Mouse (Mus musculus) gonadal fat pad, adult 2 months (tissue): Measurements from ENCODE around the gene Pitx2. TPM values are rescaled to one million over a fixed set of nuclear protein-coding genes. Genes with fewer than 3 reads are reported as not detected.
A peak's percentile ranks its signal among the peaks of the same experiment; 100 is the strongest.

Experiments
- DNase-seq: peaks from one replicate; pipeline ENCODE4 v3.0.0-alpha.2; 2012; ENCODE audit warnings: low read depth
- polyA plus RNA-seq: library from polyadenylated mRNA; depleted of rRNA; stranded (reverse); fragments of >200 nt; gene quantifications from 2 replicates; pipeline ENCODE4 v1.2.3, GENCODE M21; 2012

The Pitx2 gene
- polyA plus RNA-seq, 1 experiment = 0.28 TPM

- DNase-seq = no peak
Measured at GRCm38 (mm10) chr3:129201681-129202255, 2.1 kb downstream of the Pitx2 start.

GRCm38 (mm10) chr3:129202871-129203740, 3.4 kb downstream of the Pitx2 start:
- no peak for DNase-seq

DNA sequence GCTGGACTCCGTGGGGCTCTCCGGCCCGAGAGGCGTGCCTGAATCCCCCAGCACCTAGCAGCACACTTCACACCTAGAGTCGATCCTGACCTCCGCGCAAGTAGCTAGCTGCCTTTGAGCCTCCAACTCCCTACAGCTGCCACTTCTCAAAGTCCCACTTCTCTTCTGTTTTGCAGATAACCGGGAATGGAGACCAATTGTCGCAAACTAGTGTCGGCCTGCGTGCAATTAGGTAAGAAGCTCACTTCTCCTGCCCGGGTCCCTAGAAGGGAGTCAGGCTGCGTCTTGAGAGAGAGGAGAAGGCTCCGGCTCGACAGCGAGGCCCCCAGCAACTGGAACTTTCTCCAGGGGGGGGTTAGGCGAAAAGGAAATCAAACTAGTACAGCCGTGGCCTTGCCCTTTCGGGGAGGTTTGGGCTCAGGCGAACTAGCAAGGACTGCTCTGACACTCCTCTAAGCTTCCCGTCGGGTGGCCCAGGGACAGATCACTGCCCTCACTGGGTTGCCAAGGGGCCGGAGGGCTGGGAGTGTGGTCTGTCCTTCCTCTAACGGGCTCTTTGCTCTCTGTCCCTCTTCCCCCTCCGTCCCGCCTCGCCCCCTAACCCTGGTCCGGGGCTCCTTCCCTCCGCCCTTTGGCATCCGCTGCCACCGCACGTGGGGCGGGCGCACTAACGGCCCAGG, 4.2 kb downstream of the Pitx2 start:
- no peak for DNase-seq

- DNase-seq = peak; percentile 16
Measured at GRCm38 (mm10) chr3:129204441-129205313, 5.0 kb downstream of the Pitx2 start.

- DNase-seq = peak; percentile 17
Measured at GRCm38 (mm10) chr3:129205481-129206175, 6.0 kb downstream of the Pitx2 start.

GRCm38 (mm10) chr3:129206776-129207175, 7.1 kb downstream of the Pitx2 start:
- peak; percentile 2 for DNase-seq

- peak; percentile 16 for DNase-seq
Measured at GRCm38 (mm10) chr3:129207231-129208030, 7.8 kb downstream of the Pitx2 start.

DNA sequence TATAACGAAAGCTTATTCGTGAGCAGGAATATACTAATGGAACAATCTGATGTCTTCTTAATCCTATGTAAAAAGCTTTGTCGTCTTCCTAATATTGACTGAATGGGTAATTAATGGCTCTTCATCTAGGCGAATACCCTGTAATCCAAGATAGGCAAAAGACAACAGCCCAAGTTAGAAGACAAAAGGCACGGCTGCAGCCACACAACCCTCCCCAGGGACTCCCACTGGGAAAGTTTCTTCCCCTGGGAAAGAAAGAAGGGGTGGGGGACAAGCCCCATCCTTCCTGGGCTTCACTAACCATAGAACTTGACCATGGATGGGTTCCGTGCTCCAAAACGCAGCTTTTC, 8.3 kb downstream of the Pitx2 start:
- peak; percentile 10 for DNase-seq

DNA sequence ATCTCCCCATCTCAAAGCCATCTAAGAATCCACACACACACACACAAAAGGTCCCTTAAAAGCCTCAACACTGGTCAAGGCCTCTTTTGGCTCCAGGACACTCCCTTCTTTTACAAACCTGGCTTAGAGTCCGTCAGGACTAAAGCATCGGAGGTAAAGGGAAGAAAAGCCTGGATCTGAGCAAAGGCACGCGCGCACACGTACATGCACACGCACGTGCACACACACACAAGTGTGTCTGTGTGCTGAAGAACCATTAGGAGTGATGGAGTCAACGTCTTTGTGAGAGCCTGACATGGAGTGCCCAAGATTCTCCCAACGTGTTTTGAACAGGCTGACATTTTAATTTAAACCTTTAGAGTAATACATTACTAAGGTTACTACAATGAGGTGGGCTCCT, 8.7 kb downstream of the Pitx2 start:
- peak; percentile 19 for DNase-seq

GRCm38 (mm10) chr3:129209266-129209665, 9.6 kb downstream of the Pitx2 start:
- DNase-seq = no peak

DNA sequence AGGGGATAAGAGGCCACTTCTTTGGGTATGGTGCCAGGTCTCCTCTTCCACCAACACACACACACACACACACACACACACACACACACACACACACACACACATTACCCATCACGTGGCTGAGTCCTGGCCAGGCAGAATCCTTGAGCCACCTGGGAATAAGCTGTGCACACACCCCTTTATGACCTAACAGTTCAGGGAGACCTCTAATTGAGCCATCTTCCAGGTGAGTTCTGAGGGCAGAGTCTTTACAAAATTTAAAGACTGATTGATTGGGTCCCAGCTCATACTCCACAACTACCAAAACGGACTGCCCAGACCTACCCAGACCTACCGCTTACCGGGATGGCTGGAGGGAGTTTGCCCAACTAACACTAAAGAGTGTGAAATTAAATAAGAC, 10.1 kb downstream of the Pitx2 start:
- DNase-seq = peak; percentile 16

DNA sequence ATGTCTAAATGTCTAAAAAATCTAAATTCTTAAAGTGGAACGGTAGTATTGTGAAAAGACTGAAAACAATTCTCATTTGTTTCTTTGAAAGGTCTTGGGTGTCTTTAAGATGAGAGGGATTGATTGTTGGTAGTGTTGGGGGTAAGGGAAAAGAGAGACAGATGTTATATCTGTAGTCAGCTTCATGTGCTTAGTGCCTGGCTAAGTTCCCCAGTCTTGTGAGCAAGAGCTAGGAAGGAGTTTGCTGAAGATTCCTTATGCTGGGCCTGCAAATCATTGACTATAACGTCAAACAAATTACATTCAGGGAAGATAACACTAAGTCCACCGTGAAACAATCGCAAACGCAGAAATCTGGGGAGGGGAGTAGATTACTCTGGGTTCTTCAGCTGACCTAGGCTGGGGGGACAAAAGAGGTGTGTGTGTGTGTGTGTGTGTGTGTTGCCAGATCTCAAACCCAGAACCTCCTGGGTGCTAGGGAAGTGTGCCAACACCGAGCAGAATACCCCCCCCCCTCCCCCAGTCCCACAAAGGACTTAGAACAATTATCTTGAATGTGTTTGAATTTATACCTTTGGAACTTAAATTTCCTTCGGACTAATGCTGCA, 12.5 kb downstream of the Pitx2 start:
- peak; percentile 13 for DNase-seq

DNA sequence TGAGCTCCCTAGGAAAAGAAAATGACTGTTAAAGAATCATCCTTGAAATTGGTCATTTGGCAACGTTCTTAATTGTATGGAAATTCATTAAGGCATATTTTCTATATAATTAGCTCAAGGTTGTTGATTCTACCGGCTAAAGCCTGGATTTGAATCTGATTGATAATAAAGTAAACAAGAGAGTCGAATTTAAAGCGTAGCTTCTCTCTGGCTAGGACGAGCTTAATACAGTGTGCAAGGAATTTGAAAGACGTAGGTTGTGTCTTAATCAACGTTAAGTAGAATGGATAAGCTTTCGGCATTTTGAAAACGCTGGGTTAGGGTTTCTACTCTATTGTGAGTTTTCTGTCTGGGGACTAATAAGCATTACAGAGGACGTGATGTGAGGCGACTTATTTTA, 13.1 kb downstream of the Pitx2 start:
- peak; percentile 33 for DNase-seq

DNA sequence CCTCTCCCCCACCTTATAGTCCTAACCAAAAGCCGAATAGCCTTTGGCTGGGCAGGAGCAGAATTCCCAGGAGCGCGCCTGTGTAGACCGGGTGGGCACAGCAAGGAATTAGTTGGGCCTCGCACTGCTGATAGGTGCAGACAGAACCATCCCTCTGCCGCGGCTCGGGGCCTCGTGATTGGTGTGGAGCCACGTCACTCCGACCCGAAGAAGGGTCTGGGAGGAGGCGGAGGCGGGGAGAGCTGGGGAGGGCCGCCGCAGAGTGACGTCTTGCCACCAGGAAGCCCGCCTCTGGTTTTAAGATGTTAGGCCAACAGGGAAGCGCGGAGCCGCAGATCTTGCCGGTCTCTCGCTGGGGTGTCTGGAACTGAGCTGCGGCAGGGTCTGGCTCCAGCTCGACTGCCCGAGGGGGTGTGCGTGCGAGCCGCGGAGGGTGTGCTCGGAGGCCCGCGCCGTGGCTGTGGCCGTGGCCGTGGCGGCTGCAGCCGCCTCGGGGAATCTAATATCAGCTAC, 14.0 kb downstream of the Pitx2 start:
- peak; percentile 55 for DNase-seq

DNA sequence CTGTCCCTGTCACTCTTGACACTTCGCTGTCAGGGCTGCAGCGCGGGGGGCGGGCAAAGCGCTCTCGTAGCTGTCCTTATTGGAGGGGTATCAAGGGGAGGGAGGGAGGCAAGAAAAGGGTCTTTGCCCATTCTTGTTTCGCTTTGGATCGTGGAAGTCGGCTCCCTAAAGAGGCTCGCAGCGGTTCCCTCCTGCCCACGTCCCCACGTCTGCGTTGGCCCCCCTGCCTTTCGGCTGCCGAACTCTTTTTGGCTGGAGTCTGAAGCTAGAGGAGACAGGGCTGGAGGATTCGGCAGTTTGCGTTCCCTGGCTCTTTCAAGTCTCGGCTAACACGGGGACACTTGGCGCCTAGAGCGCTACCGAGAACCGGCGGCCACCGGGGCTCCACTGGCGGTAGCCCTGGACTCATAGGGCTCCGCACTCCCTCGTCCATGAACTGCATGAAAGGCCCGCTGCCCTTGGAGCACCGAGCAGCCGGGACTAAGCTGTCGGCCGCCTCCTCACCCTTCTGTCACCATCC, 14.5 kb downstream of the Pitx2 start:
- DNase-seq = no peak

DNA sequence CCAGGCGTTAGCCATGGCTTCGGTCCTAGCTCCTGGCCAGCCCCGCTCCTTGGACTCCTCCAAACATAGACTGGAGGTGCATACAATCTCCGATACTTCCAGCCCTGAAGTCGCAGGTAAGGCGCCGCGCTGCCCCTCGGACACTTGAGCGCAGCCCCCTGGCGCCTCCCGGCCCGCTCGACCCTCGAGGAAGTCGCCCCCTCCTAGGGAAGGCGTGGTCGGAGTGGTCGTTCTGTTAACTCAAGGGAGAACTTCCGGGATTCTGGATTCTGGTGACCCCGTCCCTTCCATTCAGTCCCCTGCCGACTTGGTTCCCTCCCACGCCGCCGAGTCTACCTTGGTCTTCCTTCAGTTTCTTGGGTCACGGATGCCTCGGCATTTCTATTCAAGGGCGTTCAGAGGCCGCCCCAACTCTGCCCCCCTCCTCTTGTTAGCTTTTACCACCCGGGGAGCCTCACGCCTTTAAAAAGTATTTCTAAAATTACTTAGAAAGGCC, 15.0 kb downstream of the Pitx2 start:
- peak; percentile 2 for DNase-seq

DNA sequence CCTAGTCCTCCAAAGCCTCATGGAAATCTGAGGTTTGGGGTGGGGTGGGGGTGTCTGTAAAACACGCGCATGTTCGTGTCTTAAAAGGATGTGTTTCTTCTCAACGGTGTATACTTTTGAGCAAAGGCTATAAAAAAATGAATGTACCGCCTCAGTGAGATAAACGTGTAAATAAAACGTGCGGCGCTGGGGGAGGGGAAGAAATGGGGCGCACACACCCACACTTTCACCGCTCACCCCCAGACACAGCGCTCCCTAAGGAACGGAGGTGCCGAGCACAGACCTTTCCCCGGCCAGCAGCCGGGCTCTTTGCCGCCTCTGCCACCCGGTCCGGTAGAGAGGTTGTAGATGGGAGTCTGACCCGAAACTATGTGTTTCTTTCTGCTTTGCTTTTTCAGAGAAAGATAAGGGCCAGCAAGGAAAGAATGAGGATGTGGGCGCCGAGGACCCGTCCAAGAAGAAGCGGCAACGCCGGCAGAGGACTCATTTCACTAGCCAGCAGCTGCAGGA, 15.6 kb downstream of the Pitx2 start:
- DNase-seq = peak; percentile 4

DNA sequence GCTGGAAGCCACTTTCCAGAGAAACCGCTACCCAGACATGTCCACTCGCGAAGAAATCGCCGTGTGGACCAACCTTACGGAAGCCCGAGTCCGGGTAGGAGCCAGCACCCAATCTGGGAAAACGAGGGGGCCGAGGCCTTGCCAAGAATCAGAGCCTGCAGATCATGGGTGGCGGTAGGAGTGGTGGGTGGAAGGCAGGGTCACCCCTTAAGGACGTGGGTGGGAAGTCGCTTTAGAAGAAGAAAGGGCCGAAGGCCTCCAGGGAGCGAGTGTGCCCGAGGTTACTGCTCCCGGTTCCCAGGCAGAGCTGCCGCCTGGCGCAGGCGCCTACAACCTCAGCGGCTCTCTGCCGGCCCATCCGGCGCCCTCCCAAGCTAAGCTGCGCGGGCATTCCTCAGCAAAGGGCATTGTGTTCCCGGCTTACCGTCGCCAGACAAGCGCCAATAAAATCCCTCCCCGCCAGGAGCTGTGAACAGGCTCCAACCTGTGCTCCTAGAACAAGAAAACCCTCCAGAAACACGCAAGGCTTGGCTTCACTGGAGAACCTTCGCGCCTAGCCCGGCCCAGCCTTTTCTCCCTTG, 16.2 kb downstream of the Pitx2 start:
- DNase-seq = peak; percentile 26

DNA sequence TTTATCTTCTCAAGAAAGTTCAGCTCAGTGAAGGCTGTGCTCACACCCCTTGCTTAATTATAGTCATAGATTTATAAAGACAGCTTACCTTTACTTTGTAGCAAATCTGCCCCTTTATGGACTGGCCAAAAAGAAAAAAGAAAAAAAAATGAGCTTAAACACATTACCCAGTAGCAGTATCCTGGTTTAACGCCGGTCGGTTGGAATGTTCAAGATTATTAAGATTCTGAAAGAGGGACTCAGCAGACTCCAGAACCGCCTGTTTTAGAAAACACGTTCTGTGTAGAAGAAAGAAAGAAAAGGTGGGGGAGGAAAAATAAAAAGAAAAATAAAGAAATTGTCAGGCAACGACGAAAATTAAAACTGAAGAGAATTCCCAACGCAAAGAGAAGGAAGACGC, 16.8 kb downstream of the Pitx2 start:
- no peak for DNase-seq
